In the genomic region with DNA sequence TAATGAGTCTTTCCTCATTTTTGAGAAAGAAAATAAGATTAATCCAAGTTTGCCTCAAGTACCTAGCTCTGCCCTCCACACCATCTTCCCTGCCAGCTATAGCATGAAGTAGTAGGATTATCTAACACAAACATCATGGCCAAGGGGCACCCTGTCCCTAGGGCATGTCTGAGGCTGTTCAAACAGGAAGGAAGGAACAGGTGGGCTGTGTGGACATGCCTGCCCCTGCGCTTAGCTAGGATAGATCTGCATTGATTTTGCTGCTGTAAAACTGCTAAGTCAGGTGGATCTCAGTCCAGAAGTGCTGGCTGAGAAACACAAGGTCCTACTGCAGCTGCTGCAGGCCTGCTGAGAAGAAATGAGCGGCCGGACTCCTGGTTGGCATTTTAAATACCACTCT, we compare ENCODE assay signal across 22 mouse cellular contexts.
A peak's percentile ranks its signal among the peaks of the same experiment; 100 is the strongest.
DNase-seq lines count a peak whose midpoint lies in the region; ATAC-seq lines count a peak whose summit lies in the region.
"Had no signal": no experiment of that assay in that cellular context is flagged by ENCODE, and none has a peak within 500 bp of the region (broad histone marks: within the 10 kb centered on the region; RNA-seq: fewer than 3 reads in every experiment).

No protein-coding gene starts in this region.

- H3K9me3 ChIP-seq in liver, embryonic 12.5 days (replicated peaks): no peaks in the 10 kb centered on the region
- H3K9me3 ChIP-seq in liver, embryonic 11.5 days (ENCODE audit: control insufficient read depth, low read length): no peaks in the 10 kb centered on the region
- H3K9me3 ChIP-seq in stomach, embryonic 14.5 days (ENCODE audit: control insufficient read depth, low read depth, low read length): no peaks in the 10 kb centered on the region
- H3K9me3 ChIP-seq: forebrain, embryonic 13.5 days; hindbrain, embryonic 15.5 days; limb, embryonic 15.5 days; midbrain, embryonic 13.5 days had no signal

- H3K9ac ChIP-seq in liver, embryonic 12.5 days: no peak overlapping the region
- no peak overlapping the region for H3K9ac ChIP-seq in liver, embryonic 11.5 days (ENCODE audit: low read depth, low read length)
- no peak overlapping the region for H3K9ac ChIP-seq in stomach, embryonic 14.5 days (replicated peaks; ENCODE audit: low read depth, low read length)
- H3K9ac ChIP-seq: forebrain, embryonic 13.5 days; hindbrain, embryonic 15.5 days; limb, embryonic 15.5 days; midbrain, embryonic 13.5 days had no signal

- peaks cover 51% of the 10 kb centered on the region for H3K4me1 ChIP-seq in liver, embryonic 12.5 days
- peaks cover 26% of the 10 kb centered on the region for H3K4me1 ChIP-seq in liver, embryonic 11.5 days (replicated peaks; ENCODE audit: control insufficient read depth, insufficient read depth, low read length)
- H3K4me1 ChIP-seq in stomach, embryonic 14.5 days (ENCODE audit: control insufficient read depth, insufficient read depth, low read length): peaks cover 2% of the 10 kb centered on the region; the same call in 1 of the 2 replicates
- H3K4me1 ChIP-seq: forebrain, embryonic 13.5 days; hindbrain, embryonic 15.5 days; limb, embryonic 15.5 days; midbrain, embryonic 13.5 days had no signal

- H3K4me3 ChIP-seq in liver, embryonic 12.5 days: no peak overlapping the region
- no peak overlapping the region for H3K4me3 ChIP-seq in liver, embryonic 11.5 days (ENCODE audit: low read depth, low read length)
- H3K4me3 ChIP-seq in stomach, embryonic 14.5 days (ENCODE audit: low read depth, low read length): no peak overlapping the region
- H3K4me3 ChIP-seq: forebrain, embryonic 13.5 days; gastrocnemius, adult 2 months; hindbrain, embryonic 15.5 days; limb, embryonic 15.5 days; midbrain, embryonic 13.5 days had no signal

- H3K27me3 ChIP-seq in liver, embryonic 12.5 days (replicated peaks): no peaks in the 10 kb centered on the region
- no peaks in the 10 kb centered on the region for H3K27me3 ChIP-seq in liver, embryonic 11.5 days (replicated peaks; ENCODE audit: control insufficient read depth, insufficient read depth, low read length)
- H3K27me3 ChIP-seq in stomach, embryonic 14.5 days (ENCODE audit: control insufficient read depth, insufficient read depth, low read length): no peaks in the 10 kb centered on the region
- H3K27me3 ChIP-seq: forebrain, embryonic 13.5 days; hindbrain, embryonic 15.5 days; limb, embryonic 15.5 days; midbrain, embryonic 13.5 days had no signal

- no peak overlapping the region for H3K4me2 ChIP-seq in liver, embryonic 12.5 days
- no peak overlapping the region for H3K4me2 ChIP-seq in liver, embryonic 11.5 days
- no peak overlapping the region for H3K4me2 ChIP-seq in stomach, embryonic 14.5 days (replicated peaks; ENCODE audit: low read depth, low read length)
- H3K4me2 ChIP-seq: forebrain, embryonic 13.5 days; hindbrain, embryonic 15.5 days; limb, embryonic 15.5 days; midbrain, embryonic 13.5 days had no signal

- 70% methylated on average over 3 of the region's 3 CpGs for WGBS in liver, embryonic 12.5 days (ENCODE audit: insufficient replicate concordance)
- WGBS in liver, embryonic 11.5 days: 73% methylated on average over 3 of the region's 3 CpGs
- 78% methylated on average over 3 of the region's 3 CpGs for WGBS in stomach, embryonic 14.5 days

- ATAC-seq in liver, embryonic 12.5 days: 0 out of 2 replicates have a peak, but pooled peaks have one; percentile 14
- ATAC-seq in liver, embryonic 11.5 days (replicated peaks; ENCODE audit: low FRiP score): no peak
- peak; percentile 42; the same call in 1 of the 2 replicates for ATAC-seq in stomach, embryonic 14.5 days (ENCODE audit: insufficient number of reproducible peaks, insufficient read depth, low FRiP score, low read depth)
- ATAC-seq: forebrain, embryonic 13.5 days; midbrain, embryonic 13.5 days had no signal

- 0 out of 2 replicates have a peak, but pooled peaks cover 3% of the 10 kb centered on the region for H3K36me3 ChIP-seq in liver, embryonic 12.5 days
- H3K36me3 ChIP-seq in liver, embryonic 11.5 days (ENCODE audit: control insufficient read depth, insufficient read depth, low read length): no peaks in the 10 kb centered on the region
- 0 out of 2 replicates have a peak, but pooled peaks cover 4% of the 10 kb centered on the region for H3K36me3 ChIP-seq in stomach, embryonic 14.5 days (ENCODE audit: control insufficient read depth, insufficient read depth, low read length)
- H3K36me3 ChIP-seq: hindbrain, embryonic 15.5 days had no signal

- H3K27ac ChIP-seq in liver, embryonic 12.5 days: no peak overlapping the region
- no peak overlapping the region for H3K27ac ChIP-seq in liver, embryonic 11.5 days (ENCODE audit: low read depth, low read length)
- no peak overlapping the region for H3K27ac ChIP-seq in stomach, embryonic 14.5 days (ENCODE audit: low read length)
- H3K27ac ChIP-seq: forebrain, embryonic 13.5 days; gastrocnemius, adult 2 months; hindbrain, embryonic 15.5 days; limb, embryonic 15.5 days; midbrain, embryonic 13.5 days had no signal

- no peak for DNase-seq in liver, embryonic 11.5 days (ENCODE audit: low spot score)
- DNase-seq in urinary bladder, adult 18-20 months (ENCODE audit: low spot score in 2 of 2): peak; percentile 32 to 48
- DNase-seq in urinary bladder, postnatal 10 days (ENCODE audit: low spot score): no peak
- peak; percentile 42 to 55 for DNase-seq in urinary bladder, postnatal 36 days (ENCODE audit: low spot score in 2 of 2)
- no peak for DNase-seq in frontal cortex, postnatal 10 days (ENCODE audit: low spot score in 2 of 2)
- DNase-seq: adrenal gland, postnatal 10 days; cerebellum, adult 8-10 months; cerebellum, postnatal 36 days; embryo, embryonic 11 days; gastrocnemius, adult 2 months; kidney, adult 2 months; left cerebral cortex, postnatal 4 days; lung, adult 2 months; right cerebral cortex, postnatal 14 days; thymus, adult 18-20 months; thymus, postnatal 4 days had no signal

Comparison
In these comparisons a context has a peak if more than half of its experiments do, and no peak if none do; other contexts are left out.
1. DNase-seq: peak in urinary bladder, adult 18-20 months (2 of 2) and urinary bladder, postnatal 36 days (2 of 2); none in liver, embryonic 11.5 days (single experiment), urinary bladder, postnatal 10 days (single experiment) and frontal cortex, postnatal 10 days (0 of 2).